Mouse (Mus musculus): ENCODE results near the gene Pan3.

Pan3 gene

DNA sequence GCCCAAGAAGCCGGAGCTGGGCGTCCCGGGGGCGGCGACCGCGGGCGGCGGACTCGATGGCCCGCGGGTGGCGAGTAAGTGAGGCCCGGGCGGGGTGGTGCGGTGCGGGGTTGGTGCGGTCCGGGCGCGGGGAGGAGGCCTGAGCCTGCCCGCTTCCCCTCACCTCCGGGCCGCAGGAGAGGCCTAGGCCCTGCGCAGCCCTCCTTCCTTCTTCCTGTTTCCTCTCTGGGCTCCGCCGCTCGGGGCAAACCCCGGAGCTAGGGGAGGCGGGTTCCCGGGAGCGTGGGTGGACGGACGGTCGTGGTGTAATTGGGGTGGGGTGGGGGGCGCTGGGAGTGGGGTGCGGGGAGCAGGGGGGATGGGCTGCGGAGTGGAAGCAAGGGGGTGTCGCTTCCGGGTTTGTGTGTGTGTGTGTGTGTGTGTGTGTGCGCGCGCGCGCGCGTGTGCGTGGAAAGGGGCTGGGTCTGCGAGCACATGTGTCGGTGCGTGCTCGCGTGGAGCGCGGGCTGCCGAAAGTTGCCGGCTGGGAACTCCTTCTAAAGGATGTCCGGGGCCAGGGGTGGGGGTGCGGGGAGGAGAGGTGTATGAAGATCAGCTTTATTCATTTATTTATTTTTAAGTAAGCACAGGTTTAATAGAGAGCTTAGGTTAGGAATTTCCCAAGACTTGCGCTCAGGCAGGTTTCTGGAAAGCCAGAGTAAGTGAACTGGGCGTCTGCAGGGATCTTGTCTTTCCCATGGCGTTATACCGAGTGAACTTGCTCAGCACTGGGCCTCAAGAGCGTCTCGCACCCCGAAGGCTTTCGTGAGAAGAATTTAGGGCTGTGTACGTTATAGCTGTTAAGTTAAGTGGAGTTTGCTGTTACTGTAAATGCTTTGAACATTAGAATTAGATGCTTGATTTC is 1.2 kb downstream of the Pan3 start:
- in situ Hi-C loops (cut with MboI, MseI) = no loop called here

DNA sequence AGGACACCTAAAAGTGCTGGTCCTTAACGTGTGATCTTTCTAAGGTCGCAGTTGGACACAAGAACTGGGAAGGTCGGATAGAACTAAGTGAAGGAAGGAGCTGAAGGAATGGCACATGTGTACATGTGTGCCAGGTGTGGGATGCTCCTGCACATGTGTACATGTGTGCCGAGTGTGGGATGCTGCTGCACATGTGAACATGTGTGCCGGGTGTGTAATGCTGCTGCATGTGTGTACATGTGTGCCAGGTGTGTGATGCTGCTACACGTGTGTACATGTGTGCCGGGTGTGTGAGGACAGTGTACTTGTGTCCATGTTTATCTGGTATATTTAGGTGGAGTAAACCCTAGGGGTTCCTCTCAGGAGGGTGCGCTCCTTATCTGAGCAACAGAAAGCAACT is 3.0 kb downstream of the Pan3 start:
- in situ Hi-C loops (cut with MboI, MseI) = no loop called here

DNA sequence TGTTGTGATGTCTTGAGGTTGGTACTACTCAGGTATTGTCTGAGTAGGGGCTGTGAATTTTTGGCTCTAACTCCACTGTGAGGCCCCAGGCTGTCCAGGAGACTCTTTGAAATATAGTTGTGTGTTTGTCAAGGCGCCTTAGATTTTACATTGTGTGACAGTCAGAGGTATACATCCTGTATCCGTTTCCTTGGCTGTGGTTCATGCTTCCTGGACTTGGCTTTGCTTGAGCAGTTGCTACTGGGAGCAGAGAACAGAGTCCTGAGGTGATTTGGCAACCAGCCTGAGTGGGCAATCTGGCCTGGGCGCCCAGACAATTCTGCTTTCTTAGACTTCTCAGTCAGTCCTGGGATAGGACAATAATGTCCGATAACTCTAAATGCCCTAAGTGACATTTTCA is 5.3 kb downstream of the Pan3 start:
- in situ Hi-C loops (cut with MboI, MseI) = no loop called here

DNA sequence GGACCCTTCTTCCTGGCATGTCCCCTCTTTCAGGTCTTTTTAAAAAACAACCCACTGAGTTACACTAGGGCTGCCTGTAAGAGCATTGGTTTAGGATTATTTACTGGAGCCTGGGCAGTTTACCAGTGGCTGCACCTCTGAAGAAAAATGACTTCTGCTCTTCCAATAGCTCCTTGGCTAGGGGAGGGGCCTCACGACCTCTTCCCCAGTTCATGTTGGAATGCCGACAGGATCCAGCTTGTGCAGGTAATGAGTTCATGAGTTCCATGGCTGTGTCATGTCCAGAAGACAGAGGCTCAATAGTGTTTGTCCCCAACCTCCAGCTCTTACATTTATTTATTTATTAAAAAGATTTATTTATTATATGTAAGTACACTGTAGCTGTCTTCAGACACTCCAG is 5.8 kb downstream of the Pan3 start:
- in situ Hi-C loops (cut with MboI, MseI) = no loop called here

DNA sequence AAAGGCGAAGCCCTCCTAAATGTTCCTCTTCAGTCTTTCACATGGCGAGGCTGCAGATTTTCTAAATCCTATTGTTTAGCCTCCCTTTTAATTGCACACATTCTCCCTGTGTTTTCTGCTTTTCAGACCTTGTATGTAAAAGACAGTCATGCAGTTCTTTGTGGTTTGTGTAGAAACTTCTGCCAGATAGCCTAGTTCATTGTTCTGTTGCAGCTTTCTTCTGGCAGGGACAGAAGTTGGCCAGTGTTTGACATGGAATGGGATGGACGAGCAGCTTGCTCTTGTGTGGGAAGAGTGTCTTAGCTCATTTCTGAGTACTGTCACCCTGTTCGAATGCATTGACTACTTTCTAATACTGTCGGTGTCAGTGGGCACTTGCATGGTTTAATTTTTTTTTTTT is 6.5 kb downstream of the Pan3 start:
- in situ Hi-C loops (cut with MboI, MseI) = no loop called here

DNA sequence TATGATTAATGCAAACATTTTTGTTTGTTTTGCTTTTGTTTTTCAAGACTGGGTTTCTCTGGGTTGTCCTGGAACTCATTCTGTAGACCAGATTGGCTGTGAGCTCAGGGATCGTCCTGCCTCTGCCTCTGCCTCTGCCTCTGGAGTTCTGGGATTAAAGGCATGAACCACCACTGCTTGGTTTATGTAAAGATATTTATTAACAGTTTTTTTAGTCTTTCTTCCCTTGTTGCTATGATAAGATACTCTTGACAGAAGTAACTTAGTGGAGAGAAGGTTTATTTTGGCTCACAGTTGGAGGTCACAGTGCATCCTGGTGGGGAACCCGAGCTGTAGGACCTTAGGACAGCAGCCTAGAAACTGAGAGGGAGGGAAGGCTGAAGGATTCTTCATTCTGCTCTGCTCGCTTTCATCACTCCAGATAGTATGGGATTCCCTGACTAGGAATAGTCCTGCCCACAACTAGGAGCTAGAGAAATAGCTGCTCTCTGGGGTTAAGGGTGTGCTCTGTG is 11.1 kb downstream of the Pan3 start:
- in situ Hi-C loops (cut with MboI, MseI) = no loop called here

DNA sequence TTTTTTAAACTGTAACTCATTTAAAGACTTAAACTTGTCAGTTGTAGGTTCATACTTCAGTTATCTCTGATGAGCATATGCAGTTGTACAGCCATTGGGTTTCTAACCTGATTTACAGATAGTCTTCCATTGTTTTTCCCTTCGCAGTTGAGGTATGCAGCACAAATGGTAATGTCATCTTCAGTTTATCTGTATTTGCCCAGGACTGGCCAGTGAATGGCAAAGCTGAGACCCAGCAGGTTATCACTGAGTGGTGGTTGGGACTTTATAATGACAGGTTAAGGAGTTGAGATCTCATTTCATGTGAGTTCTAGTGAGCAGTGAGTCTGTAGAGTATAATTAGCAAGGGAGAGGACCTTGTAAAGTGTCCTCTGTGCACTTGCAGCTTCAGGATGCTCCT is 12.0 kb downstream of the Pan3 start:
- in situ Hi-C loops (cut with MboI, MseI) = no loop called here

DNA sequence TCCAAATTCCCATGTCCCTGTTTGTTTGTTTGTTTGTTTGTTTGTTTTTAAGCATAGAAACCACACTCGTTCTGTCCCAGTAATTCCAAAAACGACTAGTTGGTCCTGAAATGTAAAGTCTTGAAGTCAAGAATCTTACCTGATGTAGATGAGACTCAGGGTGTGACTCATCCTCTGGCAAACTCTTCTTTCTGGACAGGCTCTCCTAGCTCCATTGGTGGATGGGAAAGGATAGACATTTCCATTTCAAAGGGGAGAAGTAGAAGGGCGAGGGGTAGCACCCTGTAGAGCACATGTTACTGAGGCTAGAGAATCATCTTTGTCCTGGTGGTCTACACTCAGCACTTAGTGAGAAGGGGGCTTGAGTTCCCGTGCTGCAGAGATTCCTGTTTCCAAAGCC is 12.8 kb downstream of the Pan3 start:
- in situ Hi-C loops (cut with MboI, MseI) = no loop called here

DNA sequence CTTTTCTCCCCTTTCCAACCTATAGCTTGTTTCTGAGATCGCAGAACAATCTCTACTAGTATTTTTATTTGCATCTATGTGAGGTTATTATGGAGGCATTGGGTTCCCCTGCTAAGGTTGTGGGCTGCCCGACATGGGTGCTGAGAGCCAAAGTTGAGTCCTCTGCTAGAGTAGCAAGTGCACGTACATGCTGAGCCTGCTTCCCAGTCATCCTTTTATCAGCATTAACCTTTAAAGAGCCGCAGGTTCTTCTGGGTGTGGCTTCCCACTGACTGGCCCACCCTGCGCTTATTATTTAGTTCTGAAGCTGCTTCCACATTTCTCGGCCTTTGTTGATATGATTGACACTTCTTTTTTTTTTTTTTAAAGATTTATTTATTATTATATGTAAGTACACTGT is 14.3 kb downstream of the Pan3 start:
- in situ Hi-C loops (cut with MboI, MseI) = no loop called here

DNA sequence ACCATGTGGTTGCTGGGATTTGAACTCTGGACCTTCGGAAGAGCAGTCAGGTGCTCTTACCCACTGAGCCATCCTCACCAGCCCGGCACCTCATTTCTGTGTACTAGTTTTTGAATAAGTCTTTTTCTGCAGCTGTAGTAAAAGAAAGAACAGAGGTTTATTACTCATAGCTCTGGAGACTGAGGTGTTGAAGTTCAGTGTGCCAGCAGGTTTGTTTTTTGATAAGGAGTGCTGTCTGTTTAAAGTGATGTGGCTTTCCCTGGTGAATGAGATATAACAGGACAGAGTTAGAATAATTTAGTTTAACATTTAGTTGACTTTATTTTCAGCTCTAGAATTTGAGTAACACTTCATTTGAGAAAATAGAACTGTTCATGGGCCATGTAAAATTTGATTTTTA is 14.8 kb downstream of the Pan3 start:
- in situ Hi-C loops (cut with MboI, MseI) = no loop called here

DNA sequence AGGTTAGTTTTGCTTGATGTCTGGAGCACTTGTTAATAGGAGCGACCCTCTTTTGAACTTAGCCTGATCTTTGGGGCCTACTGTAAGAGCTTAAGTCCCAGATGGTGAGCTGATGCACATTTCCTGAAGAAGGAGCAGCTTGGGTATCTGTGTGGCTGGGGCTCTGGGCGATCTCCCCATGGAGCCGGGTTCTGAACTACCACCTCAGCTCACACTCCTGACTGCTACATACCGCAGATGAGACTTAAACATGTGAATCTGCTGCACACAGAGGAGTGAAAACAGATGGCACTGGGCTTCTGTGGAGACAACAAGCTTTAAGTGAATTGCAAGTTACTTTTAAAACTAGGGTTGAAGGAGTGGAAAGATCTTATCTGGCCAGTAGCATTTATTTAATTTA is 15.3 kb downstream of the Pan3 start:
- in situ Hi-C loops (cut with MboI, MseI) = no loop called here

DNA sequence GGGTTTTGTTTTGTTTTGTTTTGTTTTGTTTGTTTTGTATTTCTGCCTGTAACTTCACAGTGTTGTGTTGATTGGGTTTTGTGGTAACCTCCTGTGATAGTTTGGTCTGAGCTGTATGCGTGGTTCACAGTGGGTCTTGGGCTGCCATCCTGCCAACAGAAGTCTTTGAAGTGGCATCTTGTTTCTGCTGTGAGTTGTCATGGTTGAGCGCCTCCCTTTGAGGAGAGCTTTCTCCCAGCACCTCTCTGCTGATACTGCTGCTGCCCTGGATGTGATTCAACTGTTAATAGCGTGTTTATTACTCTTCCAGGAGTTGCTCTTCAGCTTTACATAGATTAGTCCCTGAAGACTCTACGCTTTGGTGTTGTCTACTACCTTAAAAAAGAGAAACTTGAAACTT is 18.6 kb downstream of the Pan3 start:
- in situ Hi-C loops (cut with MboI, MseI) = no loop called here

DNA sequence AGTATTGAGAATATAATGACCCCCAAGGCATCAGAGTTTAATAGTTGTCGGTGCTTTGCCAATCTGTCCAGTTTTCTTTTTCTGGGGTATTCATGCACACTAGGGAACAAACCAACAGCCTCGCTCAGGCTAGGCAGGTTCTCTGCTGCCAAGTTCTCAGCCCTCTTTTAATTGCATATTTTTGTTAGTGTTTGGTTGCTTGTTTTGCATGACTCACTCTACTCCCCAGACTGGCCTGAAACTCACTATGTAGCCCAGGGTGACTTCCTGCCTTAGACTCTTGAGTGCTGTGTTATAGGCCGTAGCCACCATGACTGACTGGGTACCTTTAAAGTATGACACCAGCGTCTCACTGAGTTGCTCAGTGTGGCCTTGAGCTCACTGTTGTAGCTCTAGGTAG is 19.0 kb downstream of the Pan3 start:
- in situ Hi-C loops (cut with MboI, MseI) = no loop called here

DNA sequence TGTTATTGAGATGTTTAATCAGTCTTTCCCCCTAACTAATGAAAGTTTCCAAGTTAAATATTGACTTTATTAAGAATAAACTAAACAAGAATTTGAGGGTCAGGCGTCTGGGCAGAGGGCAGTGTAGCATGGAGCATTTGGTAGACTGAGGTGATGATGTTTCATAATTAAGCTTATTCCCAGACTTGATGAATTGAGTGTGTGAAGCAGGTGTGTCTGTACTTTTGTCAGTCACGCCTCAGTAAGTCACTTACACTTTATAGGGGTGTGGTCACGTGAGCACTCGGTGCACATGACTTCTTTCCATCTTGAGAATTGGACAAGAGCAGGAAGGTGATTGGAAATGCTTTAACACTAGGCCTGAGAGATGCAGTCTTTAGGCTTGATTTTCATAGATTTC is 26.5 kb downstream of the Pan3 start:
- in situ Hi-C loops (cut with MboI, MseI) = no loop called here

DNA sequence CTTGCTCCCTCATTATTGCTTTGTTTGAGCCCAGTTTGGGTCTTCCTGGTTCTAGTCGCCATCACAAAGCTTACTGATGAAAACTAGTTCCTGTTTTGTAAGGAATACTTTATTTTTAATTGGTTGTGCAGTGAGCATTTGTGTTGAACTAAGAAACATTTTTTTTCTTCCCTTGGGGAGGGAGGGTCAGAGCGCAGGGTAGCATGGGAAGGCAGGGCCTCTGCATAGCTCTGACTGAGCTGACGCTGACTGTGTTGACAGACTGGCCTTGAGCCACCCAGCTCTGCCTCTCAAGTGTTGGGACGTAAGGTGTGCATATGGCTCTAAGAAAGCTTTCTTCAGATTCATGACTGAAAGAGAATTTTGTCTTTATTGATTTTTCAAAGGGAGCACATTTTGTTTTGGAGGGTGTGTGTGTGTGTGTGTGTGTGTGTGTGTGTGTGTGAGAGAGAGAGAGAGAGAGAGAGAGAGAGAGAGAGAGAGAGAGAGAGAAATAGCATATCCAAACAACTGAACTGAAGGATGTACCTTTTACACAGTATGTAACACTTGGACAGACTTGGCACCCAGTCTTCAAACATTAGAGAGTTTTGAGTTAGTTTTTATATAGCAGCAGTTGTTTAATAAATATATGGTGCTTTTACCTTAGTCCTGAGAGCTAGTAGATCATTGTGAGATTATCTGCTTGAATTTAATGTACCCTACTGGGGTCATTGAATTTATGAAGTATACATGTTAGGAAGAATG is 30.0 kb downstream of the Pan3 start:
- in situ Hi-C loops (cut with MboI, MseI) = no loop called here

DNA sequence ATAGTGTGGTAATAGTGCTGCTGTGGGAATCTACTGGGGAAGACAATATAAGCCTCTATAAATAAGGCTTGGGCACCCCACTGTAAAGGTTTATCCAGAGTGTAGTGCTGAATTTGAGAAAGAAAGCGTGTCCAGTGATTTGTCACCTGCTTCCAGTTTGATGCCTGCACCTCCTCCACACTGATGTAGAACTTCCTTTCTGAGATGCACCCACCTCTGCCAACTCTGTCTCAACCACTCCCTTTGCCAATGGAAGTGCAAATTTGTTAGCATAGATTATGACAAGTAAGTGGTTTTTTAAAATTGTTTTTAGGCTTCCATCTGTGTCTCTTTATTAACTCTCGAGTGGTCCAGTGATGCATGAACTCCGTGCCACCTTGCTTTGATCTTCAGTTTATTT is 33.3 kb downstream of the Pan3 start:
- in situ Hi-C loops (cut with MboI, MseI) = no loop called here

DNA sequence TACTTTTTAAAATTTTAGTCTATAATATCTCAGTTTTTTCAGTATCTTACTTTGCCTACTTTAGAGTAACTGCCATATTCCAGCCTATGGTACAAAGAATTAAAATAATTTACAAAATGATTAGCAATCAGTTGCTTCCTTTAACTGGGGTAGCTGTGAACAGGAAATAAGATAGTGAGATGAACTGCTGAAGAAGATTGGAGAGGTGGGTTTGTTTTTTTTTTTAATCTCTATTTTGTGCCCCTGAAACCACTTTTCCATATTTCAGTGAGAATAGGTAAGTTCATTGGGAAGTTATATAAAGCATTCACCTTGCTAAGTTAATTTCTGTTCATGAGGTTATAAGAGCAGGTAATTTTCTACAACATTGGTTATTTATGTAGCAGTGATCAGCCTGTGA is 36.4 kb downstream of the Pan3 start:
- in situ Hi-C loops (cut with MboI, MseI) = no loop called here

DNA sequence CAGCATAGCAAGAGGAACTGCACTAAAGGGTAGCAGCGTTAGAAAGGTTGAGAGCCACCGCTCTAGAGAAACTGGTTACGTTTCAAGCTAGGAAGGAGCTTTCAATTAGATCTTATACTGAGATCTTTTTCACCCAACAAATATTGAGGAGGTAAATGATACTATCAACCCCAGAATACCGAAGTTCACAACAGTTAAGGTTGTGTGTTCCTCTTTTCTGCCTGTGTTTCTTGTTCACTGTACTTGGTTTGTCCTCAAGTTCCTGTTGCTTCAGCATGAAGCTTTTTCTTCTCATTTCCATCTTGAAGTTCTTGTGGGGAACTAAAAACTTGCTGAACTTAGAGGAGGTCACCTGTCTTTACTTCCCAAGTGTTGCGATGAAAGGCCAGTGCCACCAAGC is 41.2 kb downstream of the Pan3 start:
- in situ Hi-C loops (cut with MboI, MseI) = no loop called here

DNA sequence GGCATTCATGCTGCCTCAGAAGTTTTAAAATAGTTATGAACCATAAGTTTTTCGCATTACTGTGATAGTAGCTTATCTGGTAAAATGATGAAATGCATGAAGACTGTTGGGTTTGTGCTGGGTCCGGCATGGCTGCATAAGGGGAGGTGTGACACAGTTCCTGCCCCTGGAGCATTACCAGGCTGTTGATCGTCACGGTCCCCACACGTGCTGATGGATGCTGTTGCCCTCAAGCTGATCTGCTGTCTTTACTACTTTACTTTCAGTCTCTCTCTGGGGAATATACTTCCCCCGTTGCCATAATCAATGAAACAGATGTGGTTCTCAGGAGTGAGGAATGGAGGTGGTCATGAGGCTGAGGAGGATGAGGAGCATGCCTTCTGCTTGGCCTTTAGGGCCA is 43.1 kb downstream of the Pan3 start:
- in situ Hi-C loops (cut with MboI, MseI) = no loop called here

DNA sequence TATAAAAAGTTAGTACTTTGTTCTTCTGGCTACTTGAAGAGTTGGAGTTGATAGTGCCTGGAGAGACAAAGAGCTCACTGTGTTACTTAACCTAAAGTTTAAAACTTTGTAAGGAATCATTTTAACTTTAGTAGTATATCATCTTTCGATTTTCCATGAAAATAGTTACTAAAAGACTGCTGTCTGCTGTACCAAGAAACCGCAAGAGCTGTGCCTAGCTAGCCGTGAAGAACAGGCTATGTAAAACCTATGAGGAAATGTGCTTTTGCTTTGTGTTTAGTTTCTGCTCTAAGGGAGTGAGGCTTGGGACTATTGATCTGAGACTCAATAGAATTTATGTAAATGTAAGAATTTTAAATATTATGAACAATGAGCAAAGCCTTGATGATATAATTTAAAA is 43.9 kb downstream of the Pan3 start:
- in situ Hi-C loops (cut with MboI, MseI) = no loop called here

DNA sequence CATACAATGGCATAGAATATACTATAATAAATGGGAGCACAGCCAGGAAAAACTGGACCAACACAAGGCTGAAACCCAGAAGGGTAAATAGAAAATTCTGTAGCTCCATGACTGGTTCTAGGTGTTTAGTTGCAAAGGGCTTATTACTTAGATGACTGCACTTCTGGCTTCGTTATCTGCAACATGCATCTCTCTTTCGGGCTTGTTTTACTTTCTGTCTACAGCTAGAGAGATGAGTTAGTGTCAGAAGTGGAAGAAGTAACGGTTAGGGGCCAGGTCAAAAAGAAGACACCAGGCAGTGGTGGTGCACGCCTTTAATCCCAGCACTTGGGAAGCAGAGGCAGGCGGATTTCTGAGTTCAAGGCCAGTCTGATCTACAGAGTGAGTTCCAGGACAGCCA is 46.1 kb downstream of the Pan3 start:
- in situ Hi-C loops (cut with MboI, MseI) = no loop called here

DNA sequence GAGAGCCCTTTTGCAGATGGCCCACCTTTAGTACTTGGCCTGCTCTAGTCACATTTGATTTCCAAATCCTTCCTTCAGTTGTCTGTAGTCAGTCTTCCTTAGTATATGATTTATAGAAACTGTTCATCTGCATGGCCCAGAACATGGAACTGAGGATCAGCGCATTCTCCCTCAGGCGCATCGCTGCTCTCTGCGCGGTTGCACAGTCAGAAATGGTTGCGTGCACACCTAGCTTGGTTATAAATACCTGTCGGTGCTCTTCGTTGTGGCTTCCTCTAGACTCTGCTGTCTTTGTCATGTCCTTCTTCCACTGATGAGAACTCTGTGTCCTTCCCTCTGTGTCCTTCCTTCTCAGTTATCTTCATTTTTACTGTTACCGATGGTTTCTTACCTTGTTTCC is 47.1 kb downstream of the Pan3 start:
- in situ Hi-C loops (cut with MboI, MseI) = no loop called here

DNA sequence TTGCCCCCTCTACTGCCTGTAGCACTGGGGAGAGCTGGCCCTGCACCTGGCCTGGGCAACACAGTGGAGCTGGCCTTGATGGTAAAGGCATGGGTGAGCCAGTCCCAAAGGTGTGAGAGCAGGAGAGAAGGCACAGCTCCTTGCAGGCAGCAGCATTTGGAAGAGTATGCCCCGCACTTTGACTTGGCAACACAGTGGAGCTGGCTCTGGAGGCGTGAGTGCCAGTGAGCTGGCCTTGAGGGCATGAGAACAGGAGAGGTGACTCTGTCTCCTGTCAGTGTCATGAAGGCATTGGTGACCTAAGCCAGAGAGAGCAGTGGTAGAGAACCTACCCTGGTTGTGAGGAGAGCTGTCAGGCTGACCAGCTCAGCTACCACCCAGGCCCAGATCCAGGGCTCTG is 49.4 kb downstream of the Pan3 start:
- in situ Hi-C loops (cut with MboI, MseI) = no loop called here

Data from T-helper 1 cell (primary cell).